Mouse (Mus musculus) T-helper 2 cell (primary cell): Measurements from ENCODE around the gene Nfic.

Experiments
- in situ Hi-C: fragments of 300-600 bp; cut with MboI, MseI; formaldehyde crosslinking; loops from one replicate; pipeline ENCODE4 v1.15.1; 2025; ENCODE audit warnings: high pct_unique_total_duplicates

Nfic gene

GRCm38 (mm10) chr10:81406504-81407440, 48.7 kb downstream of the Nfic start:
- in situ Hi-C loops = loop anchor here (5.0 kb wide), 1 partner anchor 36 kb away; no protein-coding TSS in a partner anchor

DNA sequence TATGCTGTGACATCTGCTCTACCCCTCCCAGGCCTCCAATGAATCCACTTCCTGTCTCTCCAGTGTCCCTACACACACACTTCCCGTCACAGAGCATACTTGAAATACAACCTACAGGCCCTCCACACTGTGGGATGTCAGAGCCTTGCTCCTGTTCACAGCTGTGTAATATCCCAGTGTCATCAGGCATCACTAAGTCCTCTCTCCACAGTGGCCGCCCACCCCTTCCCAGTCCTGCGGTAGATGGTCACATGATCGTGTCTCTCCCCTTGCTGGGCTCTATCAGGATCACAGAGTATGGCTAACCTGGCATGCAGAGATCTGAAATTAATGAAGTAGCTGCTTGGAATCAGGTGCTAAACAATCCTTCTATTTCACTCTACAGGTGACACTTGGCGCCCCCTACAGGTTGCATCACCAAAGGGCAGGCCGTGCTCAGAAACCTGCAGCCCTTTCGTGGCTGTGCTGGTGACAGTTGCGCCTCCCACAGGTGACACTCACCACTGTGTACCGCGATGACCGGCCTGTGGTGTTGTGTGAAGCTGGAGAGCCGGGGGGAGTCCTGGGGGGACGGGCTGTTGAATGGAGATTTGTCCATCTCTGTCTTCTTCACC, 49.7 kb downstream of the Nfic start:
- in situ Hi-C loops = loop anchor here (5.0 kb wide), 1 partner anchor 37 kb away; no protein-coding TSS in a partner anchor

GRCm38 (mm10) chr10:81404720-81405119, 50.7 kb downstream of the Nfic start:
- in situ Hi-C loops = loop anchor here (5.0 kb wide), 1 partner anchor 38 kb away; no protein-coding TSS in a partner anchor

DNA sequence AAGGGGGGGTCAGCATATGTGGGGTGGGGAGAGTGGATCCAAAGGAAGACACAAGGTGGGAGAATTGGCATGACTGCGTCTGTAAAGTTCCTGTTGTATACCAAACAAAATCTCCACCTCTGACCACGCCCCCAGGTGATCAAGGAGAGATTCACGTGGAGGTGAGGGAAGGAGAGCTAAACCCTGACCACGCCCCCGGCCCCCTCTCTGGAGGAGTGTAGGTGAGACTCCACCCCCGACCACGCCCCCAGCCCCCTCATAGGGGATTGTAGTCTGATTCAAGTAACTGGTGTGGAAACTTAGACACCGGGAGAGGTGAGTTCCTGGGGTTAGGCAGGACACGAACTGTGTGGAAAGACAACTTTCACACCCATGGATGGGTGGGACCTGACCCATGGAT, 51.4 kb downstream of the Nfic start:
- in situ Hi-C loops = no loop called here

DNA sequence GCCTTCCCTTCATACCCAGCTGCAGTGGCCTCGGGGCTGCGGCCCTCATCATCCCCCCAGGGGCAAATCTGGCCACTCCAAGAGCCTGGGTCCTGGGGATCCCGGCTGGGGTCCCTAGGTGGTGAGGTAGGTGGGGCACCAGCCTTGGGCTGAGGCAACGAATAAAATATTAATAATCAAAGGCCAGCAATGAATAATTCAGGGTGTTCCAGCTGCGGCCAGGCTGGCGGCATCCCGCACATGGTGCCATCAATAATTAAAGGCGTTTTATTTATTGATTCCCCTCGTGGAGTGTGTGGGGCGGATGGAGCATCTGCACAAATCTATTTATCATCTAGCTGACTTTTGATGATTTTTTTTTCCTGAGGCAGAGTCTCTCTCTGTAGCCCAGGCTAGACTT, 51.9 kb downstream of the Nfic start:
- in situ Hi-C loops = no loop called here

- in situ Hi-C loops = no loop called here
These were observed 53.1 kb downstream of the Nfic start for GRCm38 (mm10) chr10:81402227-81402765.

GRCm38 (mm10) chr10:81401521-81402226, 53.8 kb downstream of the Nfic start:
- in situ Hi-C loops = no loop called here

DNA sequence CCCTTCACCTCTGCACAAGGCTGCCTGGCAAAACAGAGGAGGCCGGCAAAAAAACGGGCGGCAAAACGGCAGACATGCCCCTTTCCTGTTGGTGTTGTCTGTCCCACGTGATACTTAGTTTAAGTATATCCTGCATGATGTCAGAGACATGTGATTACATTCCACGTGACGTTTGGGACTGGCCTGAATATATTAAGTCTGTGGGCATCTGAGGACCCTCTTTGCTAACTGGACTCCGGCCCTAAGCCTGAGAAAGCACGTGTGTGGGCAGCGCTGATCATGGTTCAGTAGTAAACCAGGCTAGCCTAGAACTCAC, 54.3 kb downstream of the Nfic start:
- in situ Hi-C loops = no loop called here

- in situ Hi-C loops = no loop called here
These were observed 54.8 kb downstream of the Nfic start for GRCm38 (mm10) chr10:81400371-81401204.

GRCm38 (mm10) chr10:81399798-81400308, 55.6 kb downstream of the Nfic start:
- in situ Hi-C loops = loop anchor here (5.0 kb wide), 1 partner anchor 132 kb away; no protein-coding TSS in a partner anchor

DNA sequence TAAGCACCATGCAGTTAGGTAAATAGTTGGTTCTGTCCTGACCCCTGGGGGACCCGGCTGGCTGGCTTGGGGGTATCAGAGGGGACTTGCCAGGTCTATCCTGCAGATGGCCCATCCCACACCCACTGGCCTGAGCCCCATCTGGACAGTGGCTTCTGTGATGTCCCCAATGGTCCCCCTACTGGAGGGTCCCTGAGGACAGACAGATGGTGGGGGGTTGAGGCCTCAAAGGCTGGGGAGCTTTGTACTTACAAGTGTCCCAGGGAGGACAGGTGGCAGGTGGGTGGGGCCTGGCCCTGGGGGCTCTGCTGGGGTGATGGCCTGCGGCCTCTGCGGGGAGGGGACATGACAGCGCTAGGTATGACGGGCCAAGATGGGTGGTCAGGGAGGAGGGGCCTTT, 56.1 kb downstream of the Nfic start:
- in situ Hi-C loops = loop anchor here (5.0 kb wide), 1 partner anchor 133 kb away; no protein-coding TSS in a partner anchor

DNA sequence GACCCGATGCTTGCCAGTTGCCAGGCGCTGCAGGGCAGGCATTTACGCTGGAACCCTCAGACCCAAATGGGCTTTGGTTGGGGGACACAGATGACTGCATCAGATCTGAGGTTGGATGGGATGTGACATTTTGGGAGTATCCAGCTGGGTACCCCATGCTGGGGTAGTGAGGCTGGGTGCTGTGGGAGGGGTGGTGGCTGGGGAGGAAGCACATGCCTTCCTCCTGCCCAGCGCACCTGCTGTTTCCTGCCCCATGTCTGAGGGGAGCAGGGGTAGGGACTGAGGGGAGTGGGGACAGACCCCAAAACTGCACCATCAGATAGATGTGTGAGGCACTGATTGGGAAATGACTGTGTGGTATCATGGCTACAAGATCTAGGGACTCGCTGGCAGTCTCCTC, 58.7 kb downstream of the Nfic start:
- in situ Hi-C loops = loop anchor here (5.0 kb wide), 1 partner anchor 136 kb away; no protein-coding TSS in a partner anchor

DNA sequence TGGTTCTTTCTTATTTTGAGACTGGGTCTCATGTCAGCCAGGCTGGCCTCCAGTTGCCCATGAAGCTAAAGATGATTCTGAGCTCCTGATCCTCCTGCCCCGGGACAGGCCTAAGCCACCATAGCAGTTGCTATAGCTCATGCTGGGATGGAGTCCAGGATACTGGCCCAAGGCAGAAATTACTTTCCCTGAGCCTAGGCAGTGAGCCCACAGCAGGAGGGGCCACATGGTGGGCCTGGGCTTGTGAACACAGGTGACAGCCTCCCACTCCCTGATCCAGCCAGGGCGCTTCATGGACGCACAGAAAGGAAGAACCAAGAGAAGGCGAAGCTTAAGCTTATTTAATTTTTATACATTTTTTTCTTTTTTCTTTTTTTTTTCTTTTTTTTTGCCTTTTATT, 59.6 kb downstream of the Nfic start:
- in situ Hi-C loops = loop anchor here (5.0 kb wide), 1 partner anchor 136 kb away; no protein-coding TSS in a partner anchor

DNA sequence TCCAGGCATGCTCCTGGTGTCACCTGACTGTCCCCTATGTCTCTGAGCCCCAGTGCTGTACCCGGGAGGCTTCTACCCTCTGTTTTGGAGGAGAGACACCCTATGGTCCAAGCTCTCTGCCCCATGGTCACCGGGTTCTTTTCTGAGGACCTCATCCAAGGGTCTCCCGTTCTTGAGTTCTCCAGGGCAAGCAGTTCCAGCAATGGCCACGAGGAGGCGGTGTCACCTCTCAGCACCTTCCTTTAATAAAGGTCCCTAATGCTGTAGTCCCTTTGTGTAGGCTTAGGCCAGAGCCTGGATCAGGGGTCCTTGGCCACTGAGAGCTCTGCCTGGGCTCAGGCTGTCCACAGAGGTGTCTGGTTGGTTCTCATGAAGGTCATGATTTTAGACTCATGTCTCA, 60.3 kb downstream of the Nfic start:
- in situ Hi-C loops = loop anchor here (5.0 kb wide), 1 partner anchor 137 kb away; no protein-coding TSS in a partner anchor

DNA sequence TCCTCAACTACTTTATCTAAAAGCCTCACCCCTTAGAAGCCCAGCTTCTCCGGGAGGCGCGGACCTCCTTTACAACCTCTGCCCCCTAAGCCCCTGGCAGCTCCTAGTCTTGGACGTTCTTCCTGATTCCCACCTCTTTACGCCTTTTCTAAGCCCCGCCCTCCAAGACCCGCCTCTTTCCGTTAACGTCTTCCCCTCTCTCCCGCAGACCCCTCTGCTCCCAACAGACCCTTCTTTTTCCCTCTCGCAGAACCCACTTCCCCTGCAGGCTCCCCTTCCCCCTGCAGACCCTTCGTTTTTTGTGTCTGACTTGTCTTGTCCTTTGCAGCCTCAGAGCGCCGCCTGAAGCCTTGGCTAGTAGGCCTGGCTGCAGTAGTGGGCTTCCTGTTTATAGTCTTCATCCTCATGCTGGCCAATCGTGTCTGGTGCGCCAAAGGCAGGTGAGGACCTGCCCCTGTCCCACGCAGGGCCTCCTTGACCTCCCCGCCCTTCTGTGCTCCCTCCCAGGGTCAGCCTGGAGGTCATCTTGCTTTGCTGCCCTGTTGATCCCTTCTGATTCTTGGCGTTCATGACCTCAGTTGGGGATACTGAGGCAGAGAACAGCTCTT, 61.9 kb downstream of the Nfic start:
- in situ Hi-C loops = no loop called here

DNA sequence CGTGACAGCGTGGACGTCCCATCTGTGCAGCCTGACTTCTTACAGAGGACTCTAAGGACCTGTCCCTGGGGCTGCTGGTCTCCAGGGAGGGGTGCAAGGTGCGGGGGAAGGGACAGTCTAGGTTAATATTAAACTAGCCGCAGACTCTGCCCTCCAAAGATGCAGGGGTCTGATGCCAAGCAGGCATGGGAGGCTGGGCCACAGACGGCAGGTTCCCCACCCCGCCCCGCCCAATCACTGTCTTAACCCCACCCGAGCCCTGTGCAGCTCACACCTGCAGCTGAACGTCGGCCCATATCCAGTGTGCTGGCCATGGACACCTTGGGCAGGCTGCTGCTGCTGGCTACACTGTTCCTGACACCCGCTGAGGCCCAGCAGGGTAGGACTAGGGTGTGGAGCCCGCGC, 62.7 kb downstream of the Nfic start, which contains the start of gene Smim24:
Gene Smim24, plus strand, starts transcription at position 271 of the 405 bp plus-strand sequence.
- in situ Hi-C loops = no loop called here

DNA sequence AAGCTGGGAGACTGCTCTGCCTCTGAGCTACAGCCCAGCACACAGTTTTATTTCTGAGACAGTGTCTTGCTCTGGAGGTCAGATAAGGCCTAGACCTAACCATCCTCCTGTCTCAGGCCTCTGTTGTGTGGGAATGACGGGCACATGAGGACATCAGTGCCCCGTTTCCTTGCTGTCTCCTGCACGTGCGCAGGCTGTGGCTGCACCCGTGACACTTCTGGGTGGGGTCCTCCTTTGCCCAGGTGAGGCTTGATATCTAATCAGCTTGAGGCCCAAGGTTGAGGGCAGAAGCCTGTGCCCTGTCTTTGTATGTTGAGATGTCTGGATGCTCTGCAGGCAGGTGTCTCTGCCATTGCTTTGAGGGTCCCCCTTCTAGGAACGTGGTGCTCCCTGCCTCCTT, 63.2 kb downstream of the Nfic start:
- in situ Hi-C loops = no loop called here

- in situ Hi-C loops = no loop called here
These were observed 64.8 kb downstream of the Nfic start for GRCm38 (mm10) chr10:81390678-81390965.

GRCm38 (mm10) chr10:81389801-81390677, 65.4 kb downstream of the Nfic start:
- in situ Hi-C loops = no loop called here
